Mouse (Mus musculus) limb, embryonic 13.5 days (tissue): Measurements from ENCODE around the gene Dnal4. TPM values are rescaled to one million over a fixed set of nuclear protein-coding genes. Genes with fewer than 3 reads are reported as not detected.

ENCODE experiments used
- ATAC-seq: fragments of 200-750 bp; cut with Nextera tagmentation; 2 replicates; pipeline ENCODE4 v1.8.0; 2017; ENCODE audit warnings: low read depth, moderate number of reproducible peaks, moderate TSS enrichment; ENCODE audit not compliant: low FRiP score
- H3K27ac ChIP-seq: fragments of 300-500 bp; sonication (generic); 2 replicates; pipeline ENCODE4 v1.5.1; 2015; ENCODE audit warnings: inconsistent platforms, mild to moderate bottlenecking, moderate library complexity
- H3K27me3 ChIP-seq: fragments of 300-500 bp; sonication (generic); 2 replicates; pipeline ENCODE4 v1.6.1; 2015; ENCODE audit warnings: mild to moderate bottlenecking, inconsistent platforms
- H3K36me3 ChIP-seq: fragments of 300-500 bp; sonication (generic); 2 replicates; pipeline ENCODE4 v1.6.1; 2015; ENCODE audit warnings: inconsistent platforms, mild to moderate bottlenecking, moderate library complexity
- H3K4me1 ChIP-seq: fragments of 300-500 bp; sonication (generic); 2 replicates; pipeline ENCODE4 v1.6.1; 2015; ENCODE audit warnings: inconsistent platforms
- H3K4me2 ChIP-seq: fragments of 300-500 bp; sonication (generic); replicated peaks from 2 replicates; pipeline ENCODE4 v1.6.1; 2015; ENCODE audit warnings: inconsistent platforms, mild to moderate bottlenecking, moderate library complexity
- H3K4me3 ChIP-seq: fragments of 300-500 bp; sonication (generic); 2 replicates; pipeline ENCODE4 v1.5.1; 2015; ENCODE audit warnings: moderate library complexity, mild to moderate bottlenecking, inconsistent platforms
- H3K9ac ChIP-seq: fragments of 300-500 bp; sonication (generic); 2 replicates; pipeline ENCODE4 v1.6.1; 2015; ENCODE audit warnings: mild to moderate bottlenecking, inconsistent platforms
- H3K9me3 ChIP-seq: fragments of 300-500 bp; sonication (generic); 2 replicates; pipeline ENCODE4 v1.6.1; 2016; ENCODE audit warnings: inconsistent platforms
- WGBS: fragments of 180-500 bp; shearing (Covaris S2); methylation state at CpG from one replicate; pipeline ENCODE4 v1.1.7; 2015; 5-methylcytosine and 5-hydroxymethylcytosine counted together
- polyA plus RNA-seq: library from polyadenylated mRNA; unstranded; fragments of >200 nt; fragmentation: Nextera tagmentation; extraction: Ambion mirVana; gene quantifications from 2 replicates; pipeline ENCODE4 v1.2.1, GENCODE M21; 2015

Dnal4 gene
- polyA plus RNA-seq, 1 experiment from 2014 or later, result 69.5 TPM

DNA sequence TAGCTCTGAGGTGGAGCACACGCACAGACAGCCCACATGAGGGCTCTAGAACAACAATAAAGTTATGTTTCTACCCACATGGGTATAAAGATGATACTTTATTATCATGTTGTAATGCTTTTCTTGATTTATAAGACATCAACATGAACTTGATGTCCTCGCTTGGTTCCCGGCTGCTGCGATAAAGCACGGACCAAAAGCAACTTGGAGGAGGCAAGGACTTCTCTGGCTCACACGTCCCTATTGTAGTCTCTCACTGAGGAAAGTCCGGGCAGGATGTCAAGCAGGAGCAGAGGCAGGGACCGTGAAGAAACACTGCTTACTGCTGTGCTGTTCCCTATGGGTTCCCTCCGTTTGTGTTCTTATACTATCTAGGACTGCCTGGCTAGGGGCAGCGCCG is 33.6 kb downstream of the Dnal4 start:
- Histone ChIP-seq H3K4me3 (no peak overlapping the region), H3K9ac (no peak overlapping the region), H3K27me3 (no peaks in the 10 kb centered on the region), H3K36me3 (peaks cover 8% of the 10 kb centered on the region), H3K4me1 (peaks cover 47% of the 10 kb centered on the region), H3K9me3 (no peaks in the 10 kb centered on the region), H3K27ac (no peak overlapping the region), H3K4me2 (no peak overlapping the region)
- ATAC-seq, result no peak
- WGBS, result 94% methylated on average over 11 of the region's 11 CpGs

- under 1% methylated on average over 23 of the region's 23 CpGs for WGBS
- H3K4me3 ChIP-seq, result peak overlapping the region; percentile 94
- H3K27ac ChIP-seq, result no peak overlapping the region
- no peak for ATAC-seq
- peaks cover 51% of the 10 kb centered on the region for H3K4me1 ChIP-seq
- peaks cover 22% of the 10 kb centered on the region for H3K36me3 ChIP-seq
- H3K4me2 ChIP-seq, result peak overlapping the region; percentile 86
- H3K27me3 ChIP-seq, result no peaks in the 10 kb centered on the region
- no peaks in the 10 kb centered on the region for H3K9me3 ChIP-seq
- H3K9ac ChIP-seq, result peak overlapping the region; percentile 91
Observed at GRCm38 (mm10) chr15:79742706-79743023, 35.0 kb downstream of the Dnal4 start.

DNA sequence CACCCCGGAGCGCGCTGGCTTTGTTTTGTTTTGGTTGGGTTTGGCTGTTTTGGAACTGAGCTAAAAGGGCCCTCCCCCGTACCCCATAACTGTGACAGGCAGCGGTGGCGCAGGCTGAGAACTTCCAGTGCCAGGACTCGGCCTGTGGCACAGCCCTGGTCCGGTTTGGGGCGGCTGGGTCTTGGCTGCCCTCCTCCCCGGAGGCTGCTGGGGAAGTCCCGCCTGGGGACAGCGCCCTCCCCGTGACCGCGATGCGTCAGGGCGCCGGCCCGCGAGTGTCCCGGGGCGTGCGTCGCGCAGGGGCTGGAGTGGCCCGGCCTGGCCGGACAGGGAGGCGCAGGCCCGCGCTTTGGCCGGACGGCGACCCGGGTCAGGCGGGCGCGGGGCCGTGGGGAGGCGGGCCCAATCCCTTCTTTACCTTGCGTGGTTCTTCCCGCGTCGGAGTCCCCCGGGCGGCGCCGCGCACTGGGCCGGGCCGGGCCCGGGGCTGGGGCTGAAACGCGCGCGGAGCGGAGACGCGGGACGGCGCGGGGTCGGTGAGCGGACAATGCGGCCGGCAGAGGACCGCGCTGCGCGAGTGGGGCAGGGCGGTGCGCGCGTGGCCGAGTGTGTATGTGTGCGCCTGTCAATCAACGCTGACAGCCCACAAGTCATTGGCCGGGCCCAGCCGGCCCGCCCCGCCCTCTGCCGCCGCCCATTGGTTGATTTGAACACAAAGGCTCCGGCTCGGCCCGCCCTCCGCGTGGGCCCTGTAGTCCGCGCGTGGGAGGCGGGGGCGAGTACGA is 35.5 kb downstream of the Dnal4 start, which contains the start of gene Sun2:
Gene Sun2, minus strand, starts transcription at position 616 of the 785 bp plus-strand sequence.
- Histone ChIP-seq H3K4me3 (peak within 1 kb of the TSS; percentile 94), H3K27me3 (no peaks in the 10 kb centered on the region), H3K36me3 (peaks cover 27% of the 10 kb centered on the region), H3K4me2 (peak within 1 kb of the TSS; percentile 86), H3K9me3 (no peaks in the 10 kb centered on the region), H3K27ac (no peak within 1 kb of the TSS), H3K9ac (peak within 1 kb of the TSS; percentile 91), H3K4me1 (peaks cover 51% of the 10 kb centered on the region)
- WGBS, result under 1% methylated on average over 68 of the region's 93 CpGs
- peak; percentile 92 for ATAC-seq

GRCm38 (mm10) chr15:79741173-79741858 is 36.3 kb downstream of the Dnal4 start:
- Histone ChIP-seq H3K27ac (no peak overlapping the region), H3K9me3 (no peaks in the 10 kb centered on the region), H3K27me3 (no peaks in the 10 kb centered on the region), H3K4me1 (peaks cover 51% of the 10 kb centered on the region), H3K9ac (peak overlapping the region; percentile 91), H3K4me2 (peak overlapping the region; percentile 86), H3K36me3 (peaks cover 35% of the 10 kb centered on the region), H3K4me3 (peak overlapping the region; percentile 94)
- ATAC-seq, result no peak
- 28% methylated on average over 14 of the region's 14 CpGs for WGBS

GRCm38 (mm10) chr15:79740739-79741138 is 36.9 kb downstream of the Dnal4 start:
- 75% methylated on average over 3 of the region's 3 CpGs for WGBS
- no peaks in the 10 kb centered on the region for H3K27me3 ChIP-seq
- no peak for ATAC-seq
- no peaks in the 10 kb centered on the region for H3K9me3 ChIP-seq
- peak overlapping the region; percentile 91; the same call in 1 of the 2 replicates for H3K9ac ChIP-seq
- H3K27ac ChIP-seq, result no peak overlapping the region
- peak overlapping the region; percentile 86 for H3K4me2 ChIP-seq
- peaks cover 50% of the 10 kb centered on the region for H3K4me1 ChIP-seq
- H3K4me3 ChIP-seq, result peak overlapping the region; percentile 94
- peaks cover 39% of the 10 kb centered on the region for H3K36me3 ChIP-seq

- no peak overlapping the region for H3K4me3 ChIP-seq
- H3K27me3 ChIP-seq, result no peaks in the 10 kb centered on the region
- no peak overlapping the region for H3K4me2 ChIP-seq
- H3K9me3 ChIP-seq, result no peaks in the 10 kb centered on the region
- ATAC-seq, result no peak
- H3K9ac ChIP-seq, result no peak overlapping the region
- peaks cover 7% of the 10 kb centered on the region for H3K4me1 ChIP-seq
- peaks cover 91% of the 10 kb centered on the region for H3K36me3 ChIP-seq
- no peak overlapping the region for H3K27ac ChIP-seq
- 87% methylated on average over 8 of the region's 8 CpGs for WGBS
Observed at GRCm38 (mm10) chr15:79734311-79734710, 43.3 kb downstream of the Dnal4 start.

GRCm38 (mm10) chr15:79733640-79734039 is 44.0 kb downstream of the Dnal4 start:
- Histone ChIP-seq H3K4me1 (0 out of 2 replicates have a peak, but pooled peaks cover 1% of the 10 kb centered on the region), H3K27ac (no peak overlapping the region), H3K4me3 (no peak overlapping the region), H3K9ac (no peak overlapping the region), H3K27me3 (no peaks in the 10 kb centered on the region), H3K4me2 (no peak overlapping the region), H3K9me3 (no peaks in the 10 kb centered on the region), H3K36me3 (peaks cover 91% of the 10 kb centered on the region)
- no peak for ATAC-seq
- WGBS, result 70% methylated on average over 4 of the region's 4 CpGs

DNA sequence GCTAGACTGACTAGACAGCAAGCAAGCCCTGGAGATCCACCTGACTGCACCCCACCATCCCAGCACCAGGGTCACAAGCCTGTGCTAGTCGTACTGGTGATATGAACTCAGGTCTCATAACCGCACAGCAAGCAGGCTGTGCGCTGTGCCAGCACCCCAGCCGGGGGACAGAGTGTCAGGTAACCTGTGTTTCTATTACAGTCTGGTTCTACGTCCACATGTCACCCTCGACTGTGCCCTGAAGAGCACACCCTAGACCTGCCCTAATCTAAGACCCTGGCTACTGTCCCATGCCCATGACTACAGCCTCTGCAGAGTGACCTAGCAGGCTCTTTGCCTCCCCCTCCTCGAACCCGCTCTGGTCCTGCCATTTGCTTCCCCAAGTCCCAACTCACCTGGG is 44.5 kb downstream of the Dnal4 start:
- Histone ChIP-seq H3K27ac (no peak overlapping the region), H3K9ac (no peak overlapping the region), H3K4me3 (no peak overlapping the region), H3K9me3 (no peaks in the 10 kb centered on the region), H3K4me1 (no peaks in the 10 kb centered on the region), H3K4me2 (no peak overlapping the region), H3K27me3 (no peaks in the 10 kb centered on the region), H3K36me3 (peaks cover 91% of the 10 kb centered on the region)
- WGBS, result 93% methylated on average over 8 of the region's 8 CpGs
- no peak for ATAC-seq

DNA sequence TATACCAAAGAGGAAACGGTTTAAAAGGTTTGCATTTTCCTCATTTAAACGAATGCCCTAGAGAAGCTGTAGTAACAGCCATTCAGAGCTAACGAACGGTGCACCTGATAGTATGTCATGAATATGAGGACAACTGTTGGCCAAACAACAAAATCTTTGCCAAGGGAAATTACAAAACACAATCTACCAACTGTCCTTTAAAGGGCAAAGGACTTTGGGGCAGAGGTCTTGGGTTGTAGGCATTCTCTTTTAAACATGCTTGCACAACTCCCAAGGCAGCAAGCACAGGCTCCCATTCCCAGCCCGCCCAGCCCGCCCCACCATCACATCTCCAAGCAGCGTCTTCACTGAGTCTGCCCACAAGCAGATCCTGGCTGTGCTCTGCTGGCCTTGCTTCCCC is 46.1 kb downstream of the Dnal4 start:
- no peaks in the 10 kb centered on the region for H3K4me1 ChIP-seq
- peaks cover 91% of the 10 kb centered on the region for H3K36me3 ChIP-seq
- no peak overlapping the region for H3K4me2 ChIP-seq
- no peak overlapping the region for H3K9ac ChIP-seq
- 86% methylated on average over 7 of the region's 7 CpGs for WGBS
- H3K9me3 ChIP-seq, result no peaks in the 10 kb centered on the region
- H3K27me3 ChIP-seq, result no peaks in the 10 kb centered on the region
- H3K27ac ChIP-seq, result no peak overlapping the region
- no peak for ATAC-seq
- H3K4me3 ChIP-seq, result no peak overlapping the region

DNA sequence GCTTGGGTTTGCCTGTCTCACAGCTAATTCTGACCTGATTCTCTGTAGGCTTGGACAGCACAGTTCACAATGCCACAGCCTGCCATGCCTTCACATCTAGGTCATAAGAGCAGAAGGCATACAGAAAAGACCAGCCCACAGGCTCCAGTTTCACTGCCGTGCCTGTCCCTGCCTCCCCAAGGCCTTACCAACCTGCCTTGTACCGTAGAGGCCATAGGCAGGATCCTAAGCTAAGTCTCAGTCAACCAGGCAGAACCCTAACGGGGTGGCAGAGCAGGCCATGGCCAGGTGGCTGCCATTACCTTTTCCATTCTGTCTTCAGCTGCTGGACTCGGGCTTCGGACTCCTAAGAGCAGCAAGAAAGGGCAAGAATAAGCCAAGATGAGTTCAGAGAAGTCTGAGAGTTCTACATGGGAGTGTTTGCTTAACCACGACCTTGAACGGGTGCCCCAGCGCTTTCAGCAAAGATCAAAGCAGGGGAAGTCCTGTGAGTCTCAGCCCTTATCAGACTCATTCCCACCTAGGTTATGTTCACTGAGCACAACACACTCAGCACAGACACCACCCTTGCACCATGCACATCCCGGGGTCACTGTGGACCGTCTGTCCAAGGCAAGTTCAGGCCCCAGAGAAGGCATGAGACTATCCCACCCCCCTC is 48.8 kb downstream of the Dnal4 start:
- H3K27ac ChIP-seq, result no peak overlapping the region
- H3K36me3 ChIP-seq, result peaks cover 91% of the 10 kb centered on the region
- WGBS, result 90% methylated on average over 10 of the region's 10 CpGs
- no peaks in the 10 kb centered on the region for H3K9me3 ChIP-seq
- no peaks in the 10 kb centered on the region for H3K27me3 ChIP-seq
- H3K4me1 ChIP-seq, result no peaks in the 10 kb centered on the region
- H3K9ac ChIP-seq, result no peak overlapping the region
- H3K4me2 ChIP-seq, result no peak overlapping the region
- ATAC-seq, result no peak
- H3K4me3 ChIP-seq, result no peak overlapping the region

- Histone ChIP-seq H3K4me3 (no peak overlapping the region), H3K9ac (no peak overlapping the region), H3K27me3 (no peaks in the 10 kb centered on the region), H3K4me2 (no peak overlapping the region), H3K9me3 (no peaks in the 10 kb centered on the region), H3K36me3 (peaks cover 87% of the 10 kb centered on the region), H3K27ac (no peak overlapping the region), H3K4me1 (no peaks in the 10 kb centered on the region)
- ATAC-seq, result no peak
- WGBS, result 81% methylated on average over 5 of the region's 5 CpGs
Observed at GRCm38 (mm10) chr15:79728311-79728710, 49.3 kb downstream of the Dnal4 start.

- Histone ChIP-seq H3K27ac (no peak overlapping the region), H3K4me1 (no peaks in the 10 kb centered on the region), H3K4me3 (no peak overlapping the region), H3K9me3 (no peaks in the 10 kb centered on the region), H3K27me3 (no peaks in the 10 kb centered on the region), H3K36me3 (peaks cover 82% of the 10 kb centered on the region), H3K9ac (no peak overlapping the region; the same call in 1 of the 2 replicates), H3K4me2 (no peak overlapping the region)
- WGBS, result 94% methylated on average over 6 of the region's 6 CpGs
- ATAC-seq, result no peak
Observed at GRCm38 (mm10) chr15:79727840-79728239, 49.8 kb downstream of the Dnal4 start.
